Mouse (Mus musculus): ENCODE data around the gene Rbms2. TPM values are rescaled to one million over a fixed set of nuclear protein-coding genes. Genes with fewer than 3 reads are reported as not detected.
A peak's percentile ranks its signal among the peaks of the same experiment; 100 is the strongest.

Rbms2 gene
- polyA plus RNA-seq, 1 experiment, result 97.3 TPM

- H3K4me2 ChIP-seq (ENCODE audit: low read depth), result peak overlapping the region; percentile 75
- H3K27me3 ChIP-seq (ENCODE audit: control insufficient read depth, insufficient read depth, insufficient read length), result no peaks in the 10 kb centered on the region
- TF ChIP-seq SRF (IDR thresholded peaks at IDR 0.05; ENCODE audit: control insufficient read depth, insufficient read length, low read depth) (no peak), E2F4 (IDR thresholded peaks at IDR 0.05; ENCODE audit: insufficient read depth) (no peak), MYOG (IDR thresholded peaks at IDR 0.05; ENCODE audit: control insufficient read depth in 1 of 3, insufficient read depth in 1 of 3, insufficient read length in 2 of 3, low read depth in 2 of 3) (no peak), TCF3 (IDR thresholded peaks at IDR 0.05; ENCODE audit: insufficient read length, low read depth) (no peak), POLR2AphosphoS2 (IDR thresholded peaks at IDR 0.05; ENCODE audit: insufficient read length, low read depth) (no peak), MAX (IDR thresholded peaks at IDR 0.05; ENCODE audit: low read depth) (no peak), REST (IDR thresholded peaks at IDR 0.05; ENCODE audit: insufficient read depth, insufficient read length) (no peak), CEBPB (IDR thresholded peaks at IDR 0.05; ENCODE audit: insufficient read depth, poor library complexity, severe bottlenecking) (no peak), MYOD1 (IDR thresholded peaks at IDR 0.05; ENCODE audit: control insufficient read depth in 1 of 3, insufficient read length in 2 of 3, low read depth in 2 of 3) (no peak), USF1 (IDR thresholded peaks at IDR 0.05; ENCODE audit: low read depth) (no peak), POLR2A (IDR thresholded peaks at IDR 0.05; ENCODE audit: insufficient read length, low read depth) (no peak), TCF12 (IDR thresholded peaks at IDR 0.05; ENCODE audit: insufficient read depth, poor library complexity, severe bottlenecking) (no peak)
- no peak overlapping the region for H3ac ChIP-seq (ENCODE audit: control insufficient read depth, insufficient read length)
- H3K4me3 ChIP-seq, result peak overlapping the region; percentile 99
- H3K36me3 ChIP-seq (ENCODE audit: control insufficient read depth, insufficient read depth), result peaks cover 34% of the 10 kb centered on the region
- peaks cover 44% of the 10 kb centered on the region for H3K79me2 ChIP-seq (ENCODE audit: control insufficient read depth, insufficient read depth)
Observed at GRCm38 (mm10) chr10:128081807-128082476, 98.2 kb downstream of the Rbms2 start.

Other genes with a start within 250 kb of the Rbms2 start
- gene Hsd17b6, start 172.7 kb downstream of the Rbms2 start, polyA plus RNA-seq (2012; fragmentation: generic; extraction: Trizol), result not detected
- gene Prim1, start 165.1 kb downstream of the Rbms2 start, polyA plus RNA-seq (2012; fragmentation: generic; extraction: Trizol), result 9.1 TPM
- 870 TPM for gene Naca, start 144.7 kb downstream of the Rbms2 start, polyA plus RNA-seq (2012; fragmentation: generic; extraction: Trizol)
- 84.3 TPM for gene Ptges3, start 121.3 kb downstream of the Rbms2 start, polyA plus RNA-seq (2012; fragmentation: generic; extraction: Trizol)
- gene Atp5b, start 97.0 kb downstream of the Rbms2 start, polyA plus RNA-seq (2012; fragmentation: generic; extraction: Trizol), result 3,270 TPM
- 12.7 TPM for gene Baz2a, start 88.7 kb downstream of the Rbms2 start, polyA plus RNA-seq (2012; fragmentation: generic; extraction: Trizol)
- gene Gls2, start 14.2 kb upstream of the Rbms2 start, polyA plus RNA-seq (2012; fragmentation: generic; extraction: Trizol), result 1.1 TPM
- gene Spryd4, start 31.5 kb upstream of the Rbms2 start, polyA plus RNA-seq (2012; fragmentation: generic; extraction: Trizol), result 21.8 TPM
- not detected for gene Mip, start 45.5 kb upstream of the Rbms2 start, polyA plus RNA-seq (2012; fragmentation: generic; extraction: Trizol)
- 4.9 TPM for gene Timeless, start 51.8 kb upstream of the Rbms2 start, polyA plus RNA-seq (2012; fragmentation: generic; extraction: Trizol)
- 0.06 TPM for gene Apon, start 73.8 kb upstream of the Rbms2 start, polyA plus RNA-seq (2012; fragmentation: generic; extraction: Trizol)
- not detected for gene Apof, start 88.4 kb upstream of the Rbms2 start, polyA plus RNA-seq (2012; fragmentation: generic; extraction: Trizol)
- 7.5 TPM for gene Stat2, start 90.3 kb upstream of the Rbms2 start, polyA plus RNA-seq (2012; fragmentation: generic; extraction: Trizol)
- 0.24 TPM for gene Il23a, start 118.5 kb upstream of the Rbms2 start, polyA plus RNA-seq (2012; fragmentation: generic; extraction: Trizol)
- gene Pan2, start 123.0 kb upstream of the Rbms2 start, polyA plus RNA-seq (2012; fragmentation: generic; extraction: Trizol), result 6.2 TPM
- 91.8 TPM for gene Cnpy2, start 142.2 kb upstream of the Rbms2 start, polyA plus RNA-seq (2012; fragmentation: generic; extraction: Trizol)
- 253 TPM for gene Cs, start 157.4 kb upstream of the Rbms2 start, polyA plus RNA-seq (2012; fragmentation: generic; extraction: Trizol)
- 61.2 TPM for gene Coq10a, start 188.7 kb upstream of the Rbms2 start, polyA plus RNA-seq (2012; fragmentation: generic; extraction: Trizol)
- 30.8 TPM for gene Ankrd52, start 196.8 kb upstream of the Rbms2 start, polyA plus RNA-seq (2012; fragmentation: generic; extraction: Trizol)
- not detected for gene Slc39a5, start 220.9 kb upstream of the Rbms2 start, polyA plus RNA-seq (2012; fragmentation: generic; extraction: Trizol)
- gene Nabp2, start 231.2 kb upstream of the Rbms2 start, polyA plus RNA-seq (2012; fragmentation: generic; extraction: Trizol), result 115 TPM
- gene Rnf41, start 231.4 kb upstream of the Rbms2 start, polyA plus RNA-seq (2012; fragmentation: generic; extraction: Trizol), result 35.2 TPM